Mouse (Mus musculus) CH12.LX (cell line): Measurements from ENCODE around the gene Ralgapa1.

Experiments
- CTCF ChIP-seq, 2 experiments: IDR thresholded peaks in 1 of 2; conservative IDR thresholded peaks in 1 of 2; 2 replicates each; pipeline ENCODE4 v1.5.1; 2011 to 2012; ENCODE audit warnings: low read depth in 2 of 2, low read length in 2 of 2, improper control_type of control experiment in 1 of 2, inconsistent platforms in 1 of 2, mild to moderate bottlenecking in 1 of 2, moderate library complexity in 1 of 2
- ELF1 ChIP-seq: IDR thresholded peaks from 2 replicates; pipeline ENCODE4 v1.6.1; 2014; ENCODE audit warnings: low read depth, mild to moderate bottlenecking, inconsistent platforms, low read length, improper control_type of control experiment
- EP300 ChIP-seq: IDR thresholded peaks from 2 replicates; pipeline ENCODE4 v1.6.1; 2011; ENCODE audit warnings: low read length, improper control_type of control experiment
- GABPA ChIP-seq: IDR thresholded peaks from 2 replicates; pipeline ENCODE4 v1.6.1; 2012; ENCODE audit warnings: low read depth, low read length, improper control_type of control experiment, inconsistent platforms; ENCODE audit not compliant: insufficient replicate concordance
- MAX ChIP-seq: IDR thresholded peaks from 2 replicates; pipeline ENCODE4 v1.6.1; 2011; ENCODE audit warnings: low read length, improper control_type of control experiment
- MEF2A ChIP-seq: IDR thresholded peaks from 2 replicates; pipeline ENCODE4 v1.6.1; 2014; ENCODE audit warnings: low read depth, mild to moderate bottlenecking, inconsistent platforms, low read length, improper control_type of control experiment, borderline replicate concordance
- MYC ChIP-seq: IDR thresholded peaks from 2 replicates; pipeline ENCODE4 v1.6.1; 2011; ENCODE audit warnings: low read depth, mild to moderate bottlenecking, improper control_type of control experiment, low read length
- ZC3H11A ChIP-seq: IDR thresholded peaks from 2 replicates; pipeline ENCODE4 v1.6.1; 2012; ENCODE audit warnings: low read depth, mild to moderate bottlenecking, inconsistent platforms, low read length, improper control_type of control experiment

- TF ChIP-seq ZC3H11A (no peak), CTCF (conservative IDR thresholded peaks at IDR 0.05 in 1 of 2, IDR thresholded peaks at IDR 0.05 in 1 of 2; ENCODE audit: low read depth in 2 of 2, low read length in 2 of 2) (peak in 1 of 2 experiments; percentile 37; a peak in 1 of 4 replicates), MYC (no peak), EP300 (no peak), MAX (no peak), MEF2A (no peak), ELF1 (no peak), GABPA (no peak)
Observed at GRCm38 (mm10) chr12:55573089-55573488, 247.9 kb downstream of the Ralgapa1 start.
